Mouse (Mus musculus) neural tube, embryonic 15.5 days (tissue): ENCODE data around the gene Ttc38. TPM values are rescaled to one million over a fixed set of nuclear protein-coding genes. Genes with fewer than 3 reads are reported as not detected.
"Not testable (repeated sequence)": the region's sequence is repeated elsewhere in the genome, so short reads cannot be mapped to it uniquely, and the experiment has no call there.

Experiments used
- ATAC-seq: fragments of 200-750 bp; cut with Nextera tagmentation; 2 replicates; pipeline ENCODE4 v1.8.0; 2017; ENCODE audit warnings: mild to moderate bottlenecking, moderate TSS enrichment, moderate library complexity; ENCODE audit not compliant: low FRiP score
- H3K27ac ChIP-seq: fragments of 300-500 bp; sonication (generic); replicated peaks from 2 replicates; pipeline ENCODE4 v1.5.1; 2015; ENCODE audit warnings: mild to moderate bottlenecking, inconsistent platforms
- H3K27me3 ChIP-seq: fragments of 300-500 bp; sonication (generic); replicated peaks from 2 replicates; pipeline ENCODE4 v1.6.1; 2015; ENCODE audit warnings: inconsistent platforms
- H3K36me3 ChIP-seq: fragments of 300-500 bp; sonication (generic); 2 replicates; pipeline ENCODE4 v1.6.1; 2015; ENCODE audit warnings: inconsistent platforms
- H3K4me1 ChIP-seq: fragments of 300-500 bp; sonication (generic); 2 replicates; pipeline ENCODE4 v1.6.1; 2015; ENCODE audit warnings: inconsistent platforms
- H3K4me2 ChIP-seq: fragments of 300-500 bp; sonication (generic); 2 replicates; pipeline ENCODE4 v1.6.1; 2015; ENCODE audit warnings: inconsistent platforms, mild to moderate bottlenecking, moderate library complexity
- H3K4me3 ChIP-seq: fragments of 300-500 bp; sonication (generic); replicated peaks from 2 replicates; pipeline ENCODE4 v1.5.1; 2015; ENCODE audit warnings: mild to moderate bottlenecking, inconsistent platforms
- H3K9ac ChIP-seq: fragments of 300-500 bp; sonication (generic); replicated peaks from 2 replicates; pipeline ENCODE4 v1.6.1; 2015; ENCODE audit warnings: mild to moderate bottlenecking, inconsistent platforms
- H3K9me3 ChIP-seq: fragments of 300-500 bp; sonication (generic); replicated peaks from 2 replicates; pipeline ENCODE4 v1.6.1; 2016; ENCODE audit warnings: inconsistent platforms
- WGBS: fragments of 180-500 bp; shearing (Covaris S2); methylation state at CpG from one replicate; pipeline ENCODE4 v1.1.7; 2015; ENCODE audit warnings: mixed read lengths; 5-methylcytosine and 5-hydroxymethylcytosine counted together
- polyA plus RNA-seq: library from polyadenylated mRNA; unstranded; fragments of >200 nt; fragmentation: Nextera tagmentation; extraction: Ambion mirVana; gene quantifications from 2 replicates; pipeline ENCODE4 v1.2.1, GENCODE M21; 2015

Ttc38 gene
- polyA plus RNA-seq, 1 experiment from 2014 or later: 3.8 TPM

DNA sequence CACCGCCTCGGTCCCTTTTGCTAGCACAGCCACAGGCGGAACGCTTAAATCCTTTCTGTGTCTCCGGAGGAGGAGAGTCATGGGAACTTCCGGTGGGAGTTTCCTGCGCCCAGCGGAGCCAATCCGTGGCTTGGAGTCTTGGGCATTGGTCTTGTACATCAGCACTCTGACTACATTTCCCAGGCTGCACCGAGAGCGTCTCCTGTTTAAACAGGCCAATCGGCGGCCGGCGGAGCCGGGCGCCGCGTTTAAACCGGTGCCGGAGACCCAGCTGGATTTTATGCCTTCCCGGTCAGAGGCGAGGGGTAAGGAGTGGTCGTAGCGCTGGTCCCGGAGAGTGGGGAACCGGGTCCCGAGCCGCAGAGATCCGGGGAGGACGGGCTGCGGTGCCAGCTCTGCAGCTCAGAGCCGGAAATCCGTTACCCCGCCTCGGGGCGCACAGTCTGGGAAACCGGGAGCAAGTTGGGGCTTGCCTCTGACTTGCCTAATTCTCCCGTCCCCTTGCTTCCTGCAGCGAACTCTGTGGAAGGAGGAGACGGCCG is 27.5 kb downstream of the Ttc38 start, which contains the start of gene Gtse1:
TSS of gene Gtse1 (plus strand) at position 256 of the 542 bp plus-strand sequence.
- WGBS: under 1% methylated on average over 42 of the region's 42 CpGs
- ATAC-seq: peak; percentile 98
- Histone ChIP-seq H3K27ac (peak within 1 kb of the TSS; percentile 87), H3K4me2 (peak within 1 kb of the TSS; percentile 93), H3K4me1 (peaks cover 26% of the 10 kb centered on the region), H3K4me3 (peak within 1 kb of the TSS; percentile 65), H3K9me3 (no peaks in the 10 kb centered on the region), H3K36me3 (no peaks in the 10 kb centered on the region), H3K9ac (peak within 1 kb of the TSS; percentile 76), H3K27me3 (no peaks in the 10 kb centered on the region)

DNA sequence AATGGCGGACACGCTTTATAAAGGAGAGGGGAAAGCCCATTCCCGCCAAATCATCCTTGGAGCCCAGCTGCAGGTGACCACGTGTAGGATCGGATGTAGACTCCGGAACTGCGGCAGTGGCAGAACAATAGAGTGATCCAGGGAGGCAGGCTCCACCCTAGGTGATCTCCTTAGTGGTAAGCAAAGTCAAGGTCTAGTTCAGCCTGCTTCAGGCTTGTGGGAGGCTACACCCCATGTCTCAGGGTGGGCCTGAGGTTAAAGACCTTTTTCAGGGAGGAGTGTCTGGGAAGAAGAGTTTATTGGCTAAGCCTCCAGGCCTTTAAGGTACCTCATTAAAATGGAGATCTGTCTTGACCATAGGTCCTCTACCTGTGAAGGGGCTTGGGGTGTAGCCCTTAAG is 33.8 kb downstream of the Ttc38 start:
- ATAC-seq, H3K4me2 ChIP-seq, H3K27ac ChIP-seq, H3K9ac ChIP-seq, H3K27me3 ChIP-seq, H3K4me1 ChIP-seq, H3K4me3 ChIP-seq, H3K9me3 ChIP-seq, H3K36me3 ChIP-seq: not testable (repeated sequence)
- WGBS: 92% methylated on average over 7 of the region's 7 CpGs

DNA sequence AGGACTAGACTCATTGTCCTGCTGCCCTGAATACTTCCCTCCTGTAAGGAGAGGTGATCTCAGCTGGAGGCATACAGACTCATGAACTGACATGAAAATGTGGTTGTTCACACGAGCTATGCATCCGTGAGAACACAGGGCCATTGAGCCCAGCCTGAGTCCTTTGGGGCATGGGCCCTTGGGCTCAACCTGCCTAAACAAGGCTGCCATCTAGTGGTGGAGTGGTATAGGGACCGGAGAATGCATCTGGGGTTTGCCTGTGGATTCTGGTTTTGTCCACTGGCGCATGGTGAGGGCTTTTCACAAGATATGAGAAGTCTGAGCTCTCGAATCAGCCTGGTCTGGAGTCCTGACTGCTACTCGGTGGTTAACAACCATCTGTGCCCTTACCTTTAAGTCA is 35.6 kb downstream of the Ttc38 start:
- no peaks in the 10 kb centered on the region for H3K4me1 ChIP-seq
- H3K9ac ChIP-seq: no peak overlapping the region
- no peak overlapping the region for H3K27ac ChIP-seq
- H3K4me2 ChIP-seq: no peak overlapping the region
- no peaks in the 10 kb centered on the region for H3K9me3 ChIP-seq
- H3K27me3 ChIP-seq: no peaks in the 10 kb centered on the region
- H3K4me3 ChIP-seq: no peak overlapping the region
- ATAC-seq: no peak
- no peaks in the 10 kb centered on the region for H3K36me3 ChIP-seq
- 55% methylated on average over 6 of the region's 6 CpGs for WGBS

- peaks cover 3% of the 10 kb centered on the region; the same call in 1 of the 2 replicates for H3K36me3 ChIP-seq
- ATAC-seq: no peak
- H3K4me1 ChIP-seq: peaks cover 30% of the 10 kb centered on the region
- H3K27me3 ChIP-seq: no peaks in the 10 kb centered on the region
- H3K9ac ChIP-seq: no peak overlapping the region
- no peaks in the 10 kb centered on the region for H3K9me3 ChIP-seq
- 97% methylated on average over 7 of the region's 7 CpGs for WGBS
- H3K4me3 ChIP-seq: no peak overlapping the region
- no peak overlapping the region for H3K27ac ChIP-seq
- H3K4me2 ChIP-seq: no peak overlapping the region
Observed at GRCm38 (mm10) chr15:85877336-85877735, 45.2 kb downstream of the Ttc38 start.

DNA sequence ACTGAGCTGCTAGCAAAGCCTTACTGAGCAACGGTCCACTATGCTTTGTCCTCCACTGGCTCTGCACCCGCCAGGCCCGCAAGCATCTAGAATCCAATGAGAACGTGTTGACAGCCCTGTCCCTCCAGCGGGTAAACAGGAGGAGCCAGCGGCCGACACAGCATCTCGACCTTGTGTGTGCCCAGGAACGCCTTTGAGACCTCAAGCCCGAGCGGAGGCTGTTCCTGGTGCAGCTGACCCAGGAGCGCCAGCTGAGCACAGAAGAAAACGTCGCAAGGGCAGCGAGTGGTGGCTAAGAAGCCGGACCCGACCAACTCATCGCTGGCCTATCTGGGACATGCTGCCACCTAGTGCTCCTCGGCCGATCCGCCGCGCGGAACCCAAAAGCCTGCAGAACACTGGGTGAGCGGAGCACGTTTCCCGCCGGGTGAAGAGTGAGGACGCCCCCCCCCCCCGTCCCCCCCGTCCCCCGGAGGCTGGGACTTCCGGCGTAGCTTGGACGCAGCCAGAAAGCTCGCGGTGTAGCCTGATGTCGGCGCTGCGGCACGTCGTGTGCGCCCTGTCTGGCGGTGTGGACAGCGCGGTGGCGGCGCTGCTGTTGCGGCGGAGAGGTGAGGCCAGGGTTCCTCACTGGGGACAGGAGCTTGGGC is 46.9 kb downstream of the Ttc38 start, which contains the start of gene Trmu:
TSS of gene Trmu (plus strand) at position 465 of the 650 bp plus-strand sequence.
- ATAC-seq: peak; percentile 95
- WGBS: 1% methylated on average over 47 of the region's 50 CpGs

DNA sequence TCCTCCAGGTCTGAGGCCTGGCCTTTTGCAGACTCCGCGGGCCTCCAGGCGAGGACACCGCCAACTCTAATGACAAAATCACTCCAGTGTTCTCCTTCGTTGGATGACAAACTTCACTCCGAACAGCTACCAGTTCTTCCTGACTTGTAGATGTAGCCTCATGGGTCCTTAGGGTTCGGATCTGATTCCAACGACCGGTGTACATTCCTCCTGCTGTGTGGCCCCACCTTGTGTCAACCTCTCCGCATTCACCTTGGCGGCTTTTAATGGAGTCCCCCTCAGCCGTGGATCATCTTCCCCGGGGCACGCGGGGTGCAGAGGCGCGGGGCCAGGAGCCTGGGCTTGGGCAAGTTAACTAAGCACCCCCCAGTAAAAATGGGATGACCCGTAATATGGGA is 47.4 kb downstream of the Ttc38 start:
- Histone ChIP-seq H3K9me3 (no peaks in the 10 kb centered on the region), H3K27ac (peak overlapping the region; percentile 91), H3K4me2 (peak overlapping the region; percentile 81), H3K4me1 (peaks cover 30% of the 10 kb centered on the region), H3K27me3 (no peaks in the 10 kb centered on the region), H3K4me3 (peak overlapping the region; percentile 89), H3K36me3 (peaks cover 23% of the 10 kb centered on the region), H3K9ac (peak overlapping the region; percentile 75)
- WGBS: 2% methylated on average over 18 of the region's 18 CpGs
- ATAC-seq: peak; percentile 28; the same call in 1 of the 2 replicates

More for the DNA sequence above, 46.9 kb downstream of the Ttc38 start, which contains the start of gene Trmu:
- Histone ChIP-seq H3K27me3 (no peaks in the 10 kb centered on the region), H3K36me3 (peaks cover 18% of the 10 kb centered on the region), H3K27ac (peak within 1 kb of the TSS; percentile 91), H3K4me2 (peak within 1 kb of the TSS; percentile 81), H3K9me3 (no peaks in the 10 kb centered on the region), H3K9ac (peak within 1 kb of the TSS; percentile 80), H3K4me1 (peaks cover 30% of the 10 kb centered on the region), H3K4me3 (peak within 1 kb of the TSS; percentile 89)

- H3K36me3 ChIP-seq: peaks cover 54% of the 10 kb centered on the region
- H3K4me2 ChIP-seq: no peak overlapping the region
- H3K9ac ChIP-seq: no peak overlapping the region
- WGBS: 92% methylated on average over 5 of the region's 5 CpGs
- H3K4me3 ChIP-seq: no peak overlapping the region
- H3K27me3 ChIP-seq: no peaks in the 10 kb centered on the region
- ATAC-seq: no peak
- H3K9me3 ChIP-seq: no peaks in the 10 kb centered on the region
- H3K27ac ChIP-seq: no peak overlapping the region
- H3K4me1 ChIP-seq: peaks cover 6% of the 10 kb centered on the region
Observed at GRCm38 (mm10) chr15:85885606-85886005, 53.5 kb downstream of the Ttc38 start.

- no peak overlapping the region for H3K9ac ChIP-seq
- H3K36me3 ChIP-seq: peaks cover 57% of the 10 kb centered on the region
- H3K27me3 ChIP-seq: no peaks in the 10 kb centered on the region
- no peak overlapping the region for H3K4me2 ChIP-seq
- ATAC-seq: no peak
- H3K4me1 ChIP-seq: peaks cover 9% of the 10 kb centered on the region
- H3K27ac ChIP-seq: no peak overlapping the region
- no peaks in the 10 kb centered on the region for H3K9me3 ChIP-seq
- 93% methylated on average over 4 of the region's 4 CpGs for WGBS
- H3K4me3 ChIP-seq: no peak overlapping the region
Observed at GRCm38 (mm10) chr15:85889235-85889634, 57.1 kb downstream of the Ttc38 start.

- Histone ChIP-seq H3K9me3 (no peaks in the 10 kb centered on the region), H3K4me2 (no peak overlapping the region), H3K27ac (0 out of 2 replicates have a peak overlapping the region, but pooled peaks have one; percentile 63), H3K9ac (no peak overlapping the region), H3K4me3 (no peak overlapping the region), H3K4me1 (peaks cover 9% of the 10 kb centered on the region), H3K27me3 (no peaks in the 10 kb centered on the region), H3K36me3 (peaks cover 55% of the 10 kb centered on the region)
- WGBS: 17% methylated on average over 10 of the region's 10 CpGs
- ATAC-seq: 0 out of 2 replicates have a peak, but pooled peaks have one; percentile 12
Observed at GRCm38 (mm10) chr15:85891971-85892370, 59.9 kb downstream of the Ttc38 start.

DNA sequence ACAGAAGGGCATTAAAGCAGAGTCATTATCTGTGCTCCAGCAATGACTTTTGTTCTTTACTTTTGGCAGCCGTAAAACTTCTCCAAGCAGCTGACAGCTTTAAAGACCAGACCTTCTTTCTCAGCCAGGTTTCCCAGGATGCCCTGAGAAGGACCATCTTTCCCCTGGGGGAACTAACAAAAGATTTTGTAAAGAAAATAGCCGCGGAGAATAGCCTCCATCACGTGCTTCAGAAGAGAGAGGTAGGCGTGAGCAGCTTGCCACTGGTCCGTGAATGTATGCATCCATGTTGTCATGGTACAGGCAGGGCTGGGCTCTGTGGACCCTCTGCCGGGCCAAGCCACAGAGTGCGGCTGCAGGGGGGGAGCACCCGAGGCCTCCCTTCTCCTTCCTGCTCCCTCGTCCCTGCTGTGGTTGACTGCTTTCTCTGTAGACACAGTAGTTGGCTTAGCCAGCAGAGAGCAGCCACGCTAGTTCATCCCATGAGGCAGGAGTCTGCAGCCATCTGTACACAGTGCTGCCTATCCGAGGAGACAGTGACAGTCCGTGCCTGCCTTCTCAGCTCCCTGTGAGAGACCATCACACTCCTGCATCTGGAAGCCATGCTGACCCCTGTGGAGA is 60.5 kb downstream of the Ttc38 start:
- peak; percentile 80 for ATAC-seq
- WGBS: 11% methylated on average over 13 of the region's 13 CpGs
- Histone ChIP-seq H3K9ac (no peak overlapping the region), H3K36me3 (peaks cover 61% of the 10 kb centered on the region), H3K4me1 (peaks cover 13% of the 10 kb centered on the region), H3K27me3 (no peaks in the 10 kb centered on the region), H3K4me2 (no peak overlapping the region), H3K27ac (peak overlapping the region; percentile 63), H3K9me3 (no peaks in the 10 kb centered on the region), H3K4me3 (no peak overlapping the region)

- Histone ChIP-seq H3K4me1 (peaks cover 13% of the 10 kb centered on the region), H3K27ac (no peak overlapping the region), H3K27me3 (no peaks in the 10 kb centered on the region), H3K9me3 (no peaks in the 10 kb centered on the region), H3K9ac (no peak overlapping the region), H3K4me2 (no peak overlapping the region), H3K36me3 (peaks cover 66% of the 10 kb centered on the region), H3K4me3 (no peak overlapping the region)
- no peak for ATAC-seq
- WGBS: 91% methylated on average over 7 of the region's 7 CpGs
Observed at GRCm38 (mm10) chr15:85893871-85894270, 61.8 kb downstream of the Ttc38 start.

DNA sequence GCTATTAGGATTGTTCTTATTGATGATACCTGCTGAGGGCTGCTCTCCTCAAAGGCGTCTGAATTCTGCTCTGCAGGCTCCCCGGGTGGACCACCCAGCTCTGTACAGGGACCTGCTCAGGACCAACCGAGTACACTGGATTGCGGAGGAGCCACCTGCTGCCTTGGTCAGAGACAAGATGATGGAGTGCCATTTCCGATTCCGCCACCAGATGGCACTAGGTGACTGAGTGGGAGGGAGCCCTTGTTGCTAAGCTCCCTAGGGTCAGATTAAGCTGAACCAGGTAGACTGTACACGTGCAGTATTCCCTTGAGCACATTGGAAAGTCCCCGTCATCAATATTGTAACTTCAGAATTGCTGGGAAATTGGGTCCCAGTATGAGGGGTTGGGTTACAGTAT is 64.2 kb downstream of the Ttc38 start:
- Histone ChIP-seq H3K4me1 (peaks cover 17% of the 10 kb centered on the region), H3K4me3 (no peak overlapping the region), H3K27ac (no peak overlapping the region), H3K4me2 (no peak overlapping the region), H3K36me3 (peaks cover 53% of the 10 kb centered on the region), H3K27me3 (no peaks in the 10 kb centered on the region), H3K9me3 (no peaks in the 10 kb centered on the region), H3K9ac (no peak overlapping the region)
- WGBS: 16% methylated on average over 8 of the region's 8 CpGs
- ATAC-seq: no peak; the same call in 1 of the 2 replicates
